ENCODE assay signal across 8 mouse cellular contexts in genomic region chr7:4876753-4877221, GRCm38 (mm10). TPM values are rescaled to one million over a fixed set of nuclear protein-coding genes. Genes with fewer than 3 reads are reported as not detected.
DNase-seq lines count a peak whose midpoint lies in the region; ATAC-seq and TF ChIP-seq lines count a peak whose summit lies in the region.

Isoc2a (plus strand) TSS chr7:4877153.

- H3K9me3 ChIP-seq in forebrain, embryonic 10.5 days = no peaks in the 10 kb centered on the region; the same call in 1 of the 2 replicates
- no peaks in the 10 kb centered on the region for H3K9me3 ChIP-seq in heart, embryonic 15.5 days (replicated peaks)
- no peaks in the 10 kb centered on the region for H3K9me3 ChIP-seq in liver, embryonic 14.5 days (ENCODE audit: control insufficient read depth, low read length)
- H3K9me3 ChIP-seq in neural tube, embryonic 11.5 days (ENCODE audit: control insufficient read depth, low read length) = no peaks in the 10 kb centered on the region
- no peaks in the 10 kb centered on the region for H3K9me3 ChIP-seq in stomach, postnatal 0 days (ENCODE audit: control insufficient read depth, low read length)

- TF ChIP-seq EP300 in liver, embryonic 14.5 days (IDR thresholded peaks at IDR 0.05; ENCODE audit: low read depth) = peak; percentile 43; the same call in 1 of the 2 replicates
- no peak for TF ChIP-seq EP300 in stomach, postnatal 0 days (optimal IDR thresholded peaks at IDR 0.05)

- peak within 1 kb of the TSS; percentile 81 for H3K27ac ChIP-seq in forebrain, embryonic 10.5 days
- H3K27ac ChIP-seq in heart, embryonic 15.5 days = peak within 1 kb of the TSS; percentile 63
- peak within 1 kb of the TSS; percentile 44 for H3K27ac ChIP-seq in liver, embryonic 14.5 days
- no peak within 1 kb of the TSS for H3K27ac ChIP-seq in neural tube, embryonic 11.5 days (ENCODE audit: low read depth, low read length)
- peak within 1 kb of the TSS; percentile 81 for H3K27ac ChIP-seq in stomach, postnatal 0 days (replicated peaks)

- no peak for TF ChIP-seq CTCF in liver, embryonic 14.5 days (IDR thresholded peaks at IDR 0.05; ENCODE audit: low read depth)
- TF ChIP-seq CTCF in stomach, postnatal 0 days (IDR thresholded peaks at IDR 0.05; ENCODE audit: low read depth) = no peak

- DNase-seq in CD8-positive naive resting alpha-beta T cell, adult 2 months (ENCODE audit: low read depth in 2 of 2, low spot score in 2 of 2) = peak; percentile 67 to 77
- peak; percentile 89 for DNase-seq in c-Kit-positive CD71-negative TER-119-negative erythroid progenitor cells, embryonic 14.5 days (ENCODE audit: low read depth)
- DNase-seq in forebrain, embryonic 10.5 days (ENCODE audit: extremely low spot score, low spot score) = peak; percentile 95
- DNase-seq in kidney, postnatal 25 days = peak; percentile 93 to 98
- peak; percentile 87 to 91 (median 89) for DNase-seq in liver, embryonic 14.5 days (ENCODE audit: low read depth in 3 of 3, low spot score in 3 of 3)
- peak; percentile 94 for DNase-seq in neural tube, embryonic 11.5 days (ENCODE audit: low spot score)
- peak; percentile 98 for DNase-seq in stomach, postnatal 0 days (ENCODE audit: low spot score)

- H3K4me3 ChIP-seq in forebrain, embryonic 10.5 days = peak within 1 kb of the TSS; percentile 65
- H3K4me3 ChIP-seq in heart, embryonic 15.5 days = peak within 1 kb of the TSS; percentile 62
- H3K4me3 ChIP-seq in liver, embryonic 14.5 days (ENCODE audit: insufficient read depth in 1 of 2, low read depth in 2 of 2, low read length in 2 of 2) = peak within 1 kb of the TSS; percentile 65 to 78
- H3K4me3 ChIP-seq in neural tube, embryonic 11.5 days (ENCODE audit: low read depth, low read length) = peak within 1 kb of the TSS; percentile 44
- peak within 1 kb of the TSS; percentile 52 for H3K4me3 ChIP-seq in stomach, postnatal 0 days (ENCODE audit: low read depth, low read length)

- peak within 1 kb of the TSS; percentile 63 for H3K9ac ChIP-seq in heart, embryonic 15.5 days
- H3K9ac ChIP-seq in liver, embryonic 14.5 days (replicated peaks) = peak within 1 kb of the TSS; percentile 66
- peak within 1 kb of the TSS; percentile 55 for H3K9ac ChIP-seq in neural tube, embryonic 11.5 days (ENCODE audit: low read length)
- peak within 1 kb of the TSS; percentile 72 for H3K9ac ChIP-seq in stomach, postnatal 0 days (ENCODE audit: low read length)

- no peaks in the 10 kb centered on the region for H3K27me3 ChIP-seq in forebrain, embryonic 10.5 days (ENCODE audit: poor library complexity, severe bottlenecking)
- no peaks in the 10 kb centered on the region for H3K27me3 ChIP-seq in heart, embryonic 15.5 days
- no peaks in the 10 kb centered on the region for H3K27me3 ChIP-seq in liver, embryonic 14.5 days (ENCODE audit: control insufficient read depth, insufficient read depth, low read length)
- no peaks in the 10 kb centered on the region for H3K27me3 ChIP-seq in neural tube, embryonic 11.5 days (ENCODE audit: control insufficient read depth, insufficient read depth, low read length)
- H3K27me3 ChIP-seq in stomach, postnatal 0 days (ENCODE audit: control insufficient read depth, insufficient read depth, low read length) = no peaks in the 10 kb centered on the region

- under 1% methylated on average over 22 of the region's 22 CpGs for WGBS in forebrain, embryonic 10.5 days
- WGBS in heart, embryonic 15.5 days = 1% methylated on average over 22 of the region's 22 CpGs
- under 1% methylated on average over 22 of the region's 22 CpGs for WGBS in liver, embryonic 14.5 days (ENCODE audit: insufficient replicate concordance)
- WGBS in neural tube, embryonic 11.5 days = under 1% methylated on average over 22 of the region's 22 CpGs
- under 1% methylated on average over 22 of the region's 22 CpGs for WGBS in stomach, postnatal 0 days

- peaks cover 25% of the 10 kb centered on the region for H3K4me1 ChIP-seq in forebrain, embryonic 10.5 days
- peaks cover 16% of the 10 kb centered on the region for H3K4me1 ChIP-seq in heart, embryonic 15.5 days (replicated peaks)
- H3K4me1 ChIP-seq in liver, embryonic 14.5 days (replicated peaks; ENCODE audit: control insufficient read depth in 2 of 2, insufficient read depth in 2 of 2, low read length in 1 of 2) = peaks cover 21 to 28% of the 10 kb centered on the region in 2 experiments
- peaks cover 5% of the 10 kb centered on the region; the same call in 1 of the 2 replicates for H3K4me1 ChIP-seq in neural tube, embryonic 11.5 days (ENCODE audit: control insufficient read depth, insufficient read depth, low read length)
- peaks cover 6% of the 10 kb centered on the region; the same call in 1 of the 2 replicates for H3K4me1 ChIP-seq in stomach, postnatal 0 days (replicated peaks; ENCODE audit: control insufficient read depth, insufficient read depth)

- H3K36me3 ChIP-seq in forebrain, embryonic 10.5 days (replicated peaks) = no peaks in the 10 kb centered on the region
- H3K36me3 ChIP-seq in heart, embryonic 15.5 days = no peaks in the 10 kb centered on the region
- no peaks in the 10 kb centered on the region for H3K36me3 ChIP-seq in liver, embryonic 14.5 days (replicated peaks; ENCODE audit: control insufficient read depth, insufficient read depth, low read depth)
- no peaks in the 10 kb centered on the region for H3K36me3 ChIP-seq in neural tube, embryonic 11.5 days (ENCODE audit: control insufficient read depth, insufficient read depth, low read length)
- H3K36me3 ChIP-seq in stomach, postnatal 0 days (ENCODE audit: control insufficient read depth, insufficient read depth, low read length) = no peaks in the 10 kb centered on the region

- peak within 1 kb of the TSS; percentile 87 for H3K4me2 ChIP-seq in heart, embryonic 15.5 days
- peak within 1 kb of the TSS; percentile 95 for H3K4me2 ChIP-seq in liver, embryonic 14.5 days (ENCODE audit: low read depth)
- H3K4me2 ChIP-seq in neural tube, embryonic 11.5 days (ENCODE audit: low read depth) = peak within 1 kb of the TSS; percentile 86
- peak within 1 kb of the TSS; percentile 78 for H3K4me2 ChIP-seq in stomach, postnatal 0 days (replicated peaks; ENCODE audit: low read depth)

- ATAC-seq in heart, embryonic 15.5 days (replicated peaks; ENCODE audit: insufficient number of reproducible peaks, insufficient read depth, low FRiP score, low read depth) = peak; percentile 100
- ATAC-seq in liver, embryonic 14.5 days (ENCODE audit: insufficient read depth) = peak; percentile 98
- peak; percentile 100 for ATAC-seq in neural tube, embryonic 11.5 days (ENCODE audit: insufficient read depth, low FRiP score, low TSS enrichment)
- ATAC-seq in stomach, postnatal 0 days (ENCODE audit: low FRiP score, low TSS enrichment) = peak; percentile 100

RNA-seq across cellular contexts. Expression of gene Isoc2a, which starts in this region (rescaled TPM):
- 0.73 and 1.0 TPM in 2 replicates for polyA plus RNA-seq in forebrain, embryonic 10.5 days (2016; fragmentation: Nextera tagmentation; extraction: Ambion mirVana)
- 1.3 and 1.6 TPM in 2 replicates for polyA plus RNA-seq in heart, embryonic 15.5 days (2015; fragmentation: Nextera tagmentation; extraction: Ambion mirVana)
- 6.6 and 6.7 TPM in 2 replicates for polyA plus RNA-seq in liver, embryonic 14.5 days (2012; rRNA removed)
- 0.56 and 0.86 TPM in 2 replicates for polyA plus RNA-seq in liver, embryonic 14.5 days (2014; fragmentation: Nextera tagmentation; extraction: Ambion mirVana)
- polyA plus RNA-seq in neural tube, embryonic 11.5 days (2014; fragmentation: Nextera tagmentation; extraction: Ambion mirVana) = 0.49 and 0.82 TPM in 2 replicates
- polyA plus RNA-seq in stomach, postnatal 0 days (2015; fragmentation: Nextera tagmentation; extraction: Ambion mirVana) = 0.56 and 0.67 TPM in 2 replicates

Comparison
In these comparisons a context has a peak if more than half of its experiments do, and no peak if none do; other contexts are left out.
1. Peak in DNase-seq, ATAC-seq, H3K4me3 ChIP-seq, H3K9ac ChIP-seq and H3K4me2 ChIP-seq in neural tube, embryonic 11.5 days; RNA of the gene not detected or under 1 TPM.
2. Peak in DNase-seq, ATAC-seq, H3K4me3 ChIP-seq, H3K27ac ChIP-seq, H3K9ac ChIP-seq and H3K4me2 ChIP-seq in stomach, postnatal 0 days; RNA of the gene not detected or under 1 TPM.